Mouse (Mus musculus): ENCODE results near the gene Serpina3j. TPM values are rescaled to one million over a fixed set of nuclear protein-coding genes. Genes with fewer than 3 reads are reported as not detected.

Serpina3j gene
- total RNA-seq, 4 experiments from 2014 or later, result not detected

Other genes with a start within 250 kb of the Serpina3j start
- not detected for gene Serpina5, start 213.4 kb upstream of the Serpina3j start, total RNA-seq (2022)
- gene Serpina3a, start 201.8 kb upstream of the Serpina3j start, total RNA-seq (2022), result not detected
- not detected for gene Serpina3b, start 186.6 kb upstream of the Serpina3j start, total RNA-seq (2022)
- gene Serpina3c, start 160.7 kb upstream of the Serpina3j start, total RNA-seq (2022), result not detected
- gene Serpina3f, start 100.0 kb upstream of the Serpina3j start, total RNA-seq (2022), result not detected
- under 1 TPM in 3 of 4 experiments, not detected in 1; 0.43 to 0.72 (median 0.63) TPM for gene Serpina3g, start 78.3 kb upstream of the Serpina3j start, total RNA-seq (2022)
- under 1 TPM in 2 of 4 experiments, not detected in 2; 0.35 to 0.53 TPM for gene Serpina3i, start 51.4 kb upstream of the Serpina3j start, total RNA-seq (2022)
- not detected for gene Serpina3k, start 23.9 kb downstream of the Serpina3j start, total RNA-seq (2022)
- gene Serpina3m, start 23.9 kb downstream of the Serpina3j start, total RNA-seq (2022), result under 1 TPM in 3 of 4 experiments, not detected in 1; 0.32 to 1.00 (median 0.42) TPM
- gene Serpina3n, start 92.2 kb downstream of the Serpina3j start, total RNA-seq (2022), result 10 to 100 TPM; 13.8 to 90.9 (median 32.5) TPM
- gene Gsc, start 158.8 kb downstream of the Serpina3j start, total RNA-seq (2022), result not detected